Mouse (Mus musculus) macrophage (primary cell): ENCODE data around the gene Gm49388. TPM values are rescaled to one million over a fixed set of nuclear protein-coding genes. Genes with fewer than 3 reads are reported as not detected.

ENCODE experiments used
- H3K27ac ChIP-seq: fragments of 350-480 bp; formaldehyde crosslinking; 2 replicates; pipeline ENCODE4 v1.9.0; 2021
- H3K36me3 ChIP-seq: fragments of 350-480 bp; formaldehyde crosslinking; 2 replicates; pipeline ENCODE4 v1.9.0; 2021; ENCODE audit errors: inconsistent target
- H3K4me3 ChIP-seq: fragments of 350-480 bp; formaldehyde crosslinking; 2 replicates; pipeline ENCODE4 v1.9.0; 2021; ENCODE audit errors: inconsistent target
- H3K79me2 ChIP-seq: fragments of 350-480 bp; formaldehyde crosslinking; 2 replicates; pipeline ENCODE4 v1.9.0; 2021; ENCODE audit errors: inconsistent target
- WGBS: methylation state at CpG from one replicate; pipeline ENCODE4 v1.1.7; 2026; ENCODE audit warnings: inconsistent platforms; ENCODE audit not compliant: missing documents; 5-methylcytosine and 5-hydroxymethylcytosine counted together
- polyA plus RNA-seq: library from polyadenylated mRNA; stranded (reverse); fragments of 250-400 nt; gene quantifications from 3 replicates; pipeline ENCODE4 v1.2.4, GENCODE M21; 2018; ENCODE audit warnings: inconsistent platforms

The Gm49388 gene
- polyA plus RNA-seq, 1 experiment from 2014 or later = 3.2 TPM

DNA sequence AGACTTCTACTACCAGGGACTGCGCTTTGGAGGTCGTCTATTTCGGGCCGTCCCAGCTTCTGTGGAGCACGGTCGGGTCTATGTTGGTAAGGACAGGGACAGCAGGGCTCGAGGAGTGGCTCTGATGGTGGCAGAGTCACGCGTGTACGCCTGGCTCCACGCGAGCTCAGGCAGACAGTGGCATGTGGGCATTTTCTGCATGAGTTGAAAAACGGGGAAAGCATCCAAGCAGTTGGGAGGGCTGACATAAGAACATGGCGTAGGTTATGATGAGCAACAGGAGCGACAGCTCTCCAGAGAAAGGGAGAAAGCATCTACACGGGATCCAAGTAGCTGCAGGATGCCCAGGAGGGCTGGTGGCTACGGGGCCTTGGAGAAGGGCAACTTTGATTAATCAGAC, 16.9 kb downstream of the Gm49388 start:
- Histone ChIP-seq H3K36me3 (peaks cover 37% of the 10 kb centered on the region), H3K4me3 (no peak overlapping the region), H3K27ac (no peak overlapping the region), H3K79me2 (peaks cover 10% of the 10 kb centered on the region; the same call in 1 of the 2 replicates)
- WGBS = 93% methylated on average over 17 of the region's 17 CpGs

DNA sequence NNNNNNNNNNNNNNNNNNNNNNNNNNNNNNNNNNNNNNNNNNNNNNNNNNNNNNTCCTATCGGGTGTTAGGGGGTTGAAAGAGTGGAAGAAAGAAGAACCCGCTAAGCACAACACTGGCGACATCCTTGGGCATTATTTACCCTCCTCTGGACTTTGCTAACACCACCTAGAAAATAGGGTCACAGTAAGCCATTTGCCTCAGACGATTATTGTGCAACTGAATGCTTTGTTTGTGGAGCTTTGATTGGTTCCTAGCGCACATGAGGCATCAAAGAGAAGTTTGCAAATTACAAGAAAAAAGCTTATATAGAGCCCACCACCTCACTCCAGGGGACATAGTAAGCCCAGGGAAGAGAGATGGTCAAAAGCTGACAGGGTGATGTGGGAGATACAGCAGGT, 23.4 kb downstream of the Gm49388 start:
- Histone ChIP-seq H3K79me2 (no peaks in the 10 kb centered on the region), H3K36me3 (no peaks in the 10 kb centered on the region), H3K27ac (no peak overlapping the region), H3K4me3 (no peak overlapping the region)
- 67% methylated on average over 5 of the region's 5 CpGs for WGBS

DNA sequence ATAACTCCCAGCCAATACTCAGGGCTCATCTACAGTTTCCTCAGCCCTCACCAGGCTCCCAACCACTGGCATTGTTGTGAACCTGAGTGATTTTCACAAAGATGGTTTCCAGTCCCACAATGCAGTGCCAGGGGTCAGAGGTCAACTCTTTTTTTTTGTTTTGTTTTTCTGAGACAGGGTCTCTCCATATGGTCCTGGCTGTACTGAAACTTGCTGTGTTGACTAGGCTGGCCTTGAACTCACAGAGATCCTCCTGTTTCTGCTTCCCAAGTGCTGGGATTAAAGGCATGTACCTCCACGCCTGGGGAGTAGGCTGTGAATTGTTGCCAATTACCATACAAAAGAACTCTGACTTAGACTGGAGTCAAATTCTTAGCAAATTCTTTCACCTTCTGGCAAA, 24.4 kb downstream of the Gm49388 start:
- Histone ChIP-seq H3K4me3 (no peak overlapping the region), H3K36me3 (no peaks in the 10 kb centered on the region), H3K79me2 (no peaks in the 10 kb centered on the region), H3K27ac (no peak overlapping the region)
- WGBS = 100% methylated on average over 1 of the region's 1 CpGs

- Histone ChIP-seq H3K36me3 (no peaks in the 10 kb centered on the region), H3K27ac (no peak overlapping the region), H3K4me3 (no peak overlapping the region), H3K79me2 (no peaks in the 10 kb centered on the region)
- 89% methylated on average over 9 of the region's 10 CpGs for WGBS
Observed at GRCm38 (mm10) chr7:127810650-127811049, 25.2 kb downstream of the Gm49388 start.

DNA sequence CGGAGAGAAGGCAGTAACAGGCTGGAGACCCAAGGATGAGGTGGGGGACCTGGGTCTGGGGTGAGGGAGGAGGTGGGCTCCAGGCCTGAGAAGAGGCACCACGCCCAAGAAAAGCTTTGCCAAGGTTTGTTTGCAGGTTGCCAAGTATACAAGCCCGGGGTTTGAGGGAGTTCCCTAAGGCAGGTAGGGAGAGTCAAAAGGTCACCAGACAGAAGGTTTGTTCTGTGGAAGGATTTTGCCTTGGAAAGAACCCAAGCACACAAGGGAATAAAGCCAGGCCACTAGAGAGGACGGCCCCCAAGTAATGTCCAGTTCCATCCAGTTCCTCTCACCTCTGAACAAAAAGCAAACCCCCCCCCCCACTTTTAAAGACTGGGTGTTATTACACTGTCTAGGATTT, 25.8 kb downstream of the Gm49388 start:
- H3K27ac ChIP-seq = no peak overlapping the region
- no peak overlapping the region for H3K4me3 ChIP-seq
- H3K36me3 ChIP-seq = no peaks in the 10 kb centered on the region
- no peaks in the 10 kb centered on the region for H3K79me2 ChIP-seq
- WGBS = 84% methylated on average over 4 of the region's 4 CpGs

DNA sequence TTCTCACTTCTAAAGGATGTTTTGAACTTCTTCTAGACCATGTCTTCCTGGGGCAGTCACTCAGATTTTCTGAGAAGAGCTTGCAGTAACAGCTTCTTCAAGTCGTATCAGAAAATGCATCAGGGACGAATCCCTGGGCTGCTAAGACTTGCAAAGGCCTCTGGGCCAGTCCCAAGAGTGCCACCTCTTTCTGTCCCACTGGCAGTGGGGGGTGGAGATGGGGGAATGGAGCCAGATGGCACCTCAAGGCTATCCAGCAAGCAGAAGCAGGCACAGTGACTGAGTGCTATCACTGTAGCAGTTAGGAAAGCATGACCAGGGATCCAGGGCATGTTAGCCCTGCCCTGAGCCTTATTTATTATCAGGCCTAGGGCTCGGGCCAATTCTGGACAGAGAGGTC, 26.9 kb downstream of the Gm49388 start:
- Histone ChIP-seq H3K27ac (no peak overlapping the region), H3K4me3 (no peak overlapping the region), H3K79me2 (no peaks in the 10 kb centered on the region), H3K36me3 (no peaks in the 10 kb centered on the region)
- WGBS = 96% methylated on average over 3 of the region's 3 CpGs

- H3K4me3 ChIP-seq = no peak overlapping the region
- 88% methylated on average over 4 of the region's 4 CpGs for WGBS
- H3K27ac ChIP-seq = no peak overlapping the region
- no peaks in the 10 kb centered on the region for H3K79me2 ChIP-seq
- H3K36me3 ChIP-seq = no peaks in the 10 kb centered on the region
Observed at GRCm38 (mm10) chr7:127813821-127814220, 28.4 kb downstream of the Gm49388 start.

DNA sequence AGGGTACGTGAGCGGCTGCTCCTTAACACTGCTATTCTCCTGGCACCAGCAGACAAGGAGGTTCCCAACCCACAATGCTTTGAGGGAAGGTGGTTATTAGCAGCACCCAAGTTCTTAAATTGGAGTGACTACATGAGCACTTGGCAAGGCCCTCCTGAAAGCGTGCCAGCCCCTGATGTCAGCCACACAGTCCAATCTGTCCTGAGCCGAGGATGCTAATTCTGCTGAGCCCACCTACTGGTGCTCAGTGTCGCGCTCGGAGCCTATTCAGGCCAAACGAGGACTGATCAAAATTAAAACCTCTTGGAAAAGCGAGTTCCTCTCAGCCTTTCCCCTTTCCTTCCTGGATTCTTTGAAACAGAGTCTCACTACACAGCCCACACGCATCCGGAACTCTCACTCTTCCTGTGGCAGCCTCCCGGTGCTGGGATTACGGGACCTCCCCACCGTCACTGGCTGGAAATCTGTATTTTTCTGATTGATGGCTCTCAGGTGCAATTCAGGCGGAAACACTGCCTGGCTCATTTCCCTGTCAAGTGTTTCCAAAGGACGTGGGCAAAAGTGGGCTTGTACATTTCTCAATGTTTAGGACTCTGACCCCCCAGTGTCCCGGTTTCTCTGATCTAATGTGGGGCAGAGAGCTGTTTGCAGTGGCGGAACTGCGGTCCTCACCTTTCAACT, 29.0 kb downstream of the Gm49388 start:
- 95% methylated on average over 19 of the region's 19 CpGs for WGBS
- H3K4me3 ChIP-seq = no peak overlapping the region
- no peak overlapping the region for H3K27ac ChIP-seq
- H3K36me3 ChIP-seq = no peaks in the 10 kb centered on the region
- no peaks in the 10 kb centered on the region for H3K79me2 ChIP-seq

GRCm38 (mm10) chr7:127815116-127815665, 29.8 kb downstream of the Gm49388 start:
- Histone ChIP-seq H3K4me3 (no peak overlapping the region), H3K79me2 (no peaks in the 10 kb centered on the region), H3K36me3 (no peaks in the 10 kb centered on the region), H3K27ac (no peak overlapping the region)
- 92% methylated on average over 14 of the region's 15 CpGs for WGBS

DNA sequence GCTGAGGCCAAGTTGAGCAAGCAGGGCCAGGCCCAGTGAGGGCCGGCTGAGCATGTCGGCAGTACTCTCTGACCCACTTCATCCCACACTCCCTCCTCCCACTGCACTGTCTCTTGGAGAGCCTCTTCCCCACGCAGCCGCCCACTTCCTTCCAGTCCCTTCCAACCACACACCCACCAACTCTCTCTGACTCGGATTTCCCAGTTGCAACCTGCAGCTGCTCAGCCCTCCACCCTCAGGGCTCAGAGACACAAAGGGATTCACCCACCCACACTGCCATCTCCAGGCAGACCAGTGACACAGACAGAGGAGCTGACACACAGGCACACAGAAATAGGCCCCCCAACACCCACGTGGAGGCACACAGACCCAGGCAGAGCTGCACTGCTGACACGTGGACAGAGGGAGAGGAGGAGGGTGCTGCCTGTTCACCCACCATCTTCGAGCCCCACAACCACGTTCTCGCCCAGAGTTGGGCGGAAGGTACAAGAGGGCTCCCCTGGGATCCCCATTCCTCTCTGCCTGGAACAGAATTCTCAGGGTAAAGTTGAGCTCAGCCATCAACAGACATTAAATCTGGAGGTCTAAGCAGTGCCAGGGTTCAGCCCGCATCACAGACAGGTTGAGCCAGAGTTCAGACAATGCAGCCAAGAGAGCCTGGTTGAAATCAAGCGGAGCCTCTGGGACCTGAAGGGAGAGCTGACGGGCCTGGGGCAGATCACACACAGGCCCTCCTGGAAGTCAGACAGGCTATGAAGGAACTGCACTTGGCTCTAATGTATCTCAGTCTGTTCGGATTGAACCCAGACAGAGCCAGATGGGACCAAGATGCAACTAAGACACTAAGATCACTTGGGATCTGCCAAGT, 30.8 kb downstream of the Gm49388 start:
- H3K27ac ChIP-seq = no peak overlapping the region

GRCm38 (mm10) chr7:127817053-127817452, 31.6 kb downstream of the Gm49388 start:
- no peaks in the 10 kb centered on the region for H3K79me2 ChIP-seq
- no peak overlapping the region for H3K4me3 ChIP-seq
- no peaks in the 10 kb centered on the region for H3K36me3 ChIP-seq
- WGBS = 84% methylated on average over 7 of the region's 7 CpGs
- no peak overlapping the region for H3K27ac ChIP-seq

More for the DNA sequence above, 30.8 kb downstream of the Gm49388 start:
- WGBS = 45% methylated on average over 15 of the region's 15 CpGs
- H3K4me3 ChIP-seq = no peak overlapping the region
- H3K79me2 ChIP-seq = no peaks in the 10 kb centered on the region
- no peaks in the 10 kb centered on the region for H3K36me3 ChIP-seq

GRCm38 (mm10) chr7:127817776-127818175, 32.4 kb downstream of the Gm49388 start:
- Histone ChIP-seq H3K4me3 (no peak overlapping the region), H3K27ac (no peak overlapping the region), H3K36me3 (no peaks in the 10 kb centered on the region), H3K79me2 (no peaks in the 10 kb centered on the region)
- WGBS = 98% methylated on average over 5 of the region's 5 CpGs

GRCm38 (mm10) chr7:127820836-127821509, 35.6 kb downstream of the Gm49388 start:
- no peak overlapping the region for H3K4me3 ChIP-seq
- WGBS = 50% methylated on average over 12 of the region's 13 CpGs
- H3K79me2 ChIP-seq = no peaks in the 10 kb centered on the region
- no peaks in the 10 kb centered on the region for H3K36me3 ChIP-seq
- no peak overlapping the region for H3K27ac ChIP-seq

- no peak overlapping the region for H3K27ac ChIP-seq
- WGBS = 75% methylated on average over 3 of the region's 3 CpGs
- H3K79me2 ChIP-seq = no peaks in the 10 kb centered on the region
- H3K4me3 ChIP-seq = no peak overlapping the region
- no peaks in the 10 kb centered on the region for H3K36me3 ChIP-seq
Observed at GRCm38 (mm10) chr7:127822494-127822893, 37.1 kb downstream of the Gm49388 start.
